Comparison of ENCODE assay signal across 11 mouse cellular contexts in genomic region chr4:129620419-129621282, GRCm38 (mm10). TPM values are rescaled to one million over a fixed set of nuclear protein-coding genes. Genes with fewer than 3 reads are reported as not detected.
DNase-seq lines count a peak whose midpoint lies in the region; ATAC-seq and TF ChIP-seq lines count a peak whose summit lies in the region.
"Had no signal": no experiment of that assay in that cellular context is flagged by ENCODE, and none has a peak within 500 bp of the region (broad histone marks: within the 10 kb centered on the region; RNA-seq: fewer than 3 reads in every experiment).

No protein-coding gene starts in this region.

- TF ChIP-seq CTCF in heart, postnatal 0 days (IDR thresholded peaks at IDR 0.05; ENCODE audit: low read depth), result no peak

- 73% methylated on average over 11 of the region's 11 CpGs for WGBS in heart, postnatal 0 days
- 73% methylated on average over 11 of the region's 11 CpGs for WGBS in lung, embryonic 16.5 days
- WGBS in limb, embryonic 15.5 days, result 82% methylated on average over 11 of the region's 11 CpGs

- H3K9ac ChIP-seq in heart, postnatal 0 days (replicated peaks; ENCODE audit: low read depth, low read length), result no peak overlapping the region
- peak overlapping the region; percentile 25; the same call in 1 of the 2 replicates for H3K9ac ChIP-seq in lung, embryonic 16.5 days (ENCODE audit: low read length)
- H3K9ac ChIP-seq in limb, embryonic 15.5 days, result no peak overlapping the region
- H3K9ac ChIP-seq: forebrain, postnatal 0 days; midbrain, embryonic 12.5 days had no signal

- no peaks in the 10 kb centered on the region for H3K9me3 ChIP-seq in heart, postnatal 0 days (replicated peaks; ENCODE audit: control insufficient read depth, low read length)
- H3K9me3 ChIP-seq in lung, embryonic 16.5 days (ENCODE audit: control insufficient read depth, low read length), result no peaks in the 10 kb centered on the region
- no peaks in the 10 kb centered on the region for H3K9me3 ChIP-seq in limb, embryonic 15.5 days
- H3K9me3 ChIP-seq: midbrain, embryonic 12.5 days had no signal

- DNase-seq in cerebellum, adult 11-12 months, result peak; percentile 65
- DNase-seq in cerebellum, adult 18-20 months, result no peak
- no peak for DNase-seq in heart, postnatal 0 days (ENCODE audit: low spot score)
- no peak for DNase-seq in heart, postnatal 4 days
- no peak for DNase-seq in lung, adult 18-20 months
- no peak for DNase-seq in adrenal gland, postnatal 14 days
- DNase-seq: embryo, embryonic 11 days; forebrain, postnatal 0 days had no signal

- H3K4me2 ChIP-seq in heart, postnatal 0 days (ENCODE audit: low read depth, low read length), result peak overlapping the region; percentile 48
- peak overlapping the region; percentile 11 for H3K4me2 ChIP-seq in lung, embryonic 16.5 days (ENCODE audit: low read depth, low read length)
- H3K4me2 ChIP-seq in limb, embryonic 15.5 days, result no peak overlapping the region

- no peak for ATAC-seq in heart, postnatal 0 days (ENCODE audit: insufficient read depth, low read depth)
- ATAC-seq in lung, embryonic 16.5 days (ENCODE audit: low read depth), result no peak
- ATAC-seq in limb, embryonic 15.5 days (ENCODE audit: insufficient number of reproducible peaks, low FRiP score, low TSS enrichment, low read depth), result no peak
- ATAC-seq: forebrain, postnatal 0 days had no signal

- H3K27me3 ChIP-seq in heart, postnatal 0 days (ENCODE audit: control insufficient read depth, insufficient read depth, low read length), result no peaks in the 10 kb centered on the region
- no peaks in the 10 kb centered on the region for H3K27me3 ChIP-seq in lung, embryonic 16.5 days (ENCODE audit: control insufficient read depth, insufficient read depth, low read depth, low read length)
- H3K27me3 ChIP-seq in limb, embryonic 15.5 days, result no peaks in the 10 kb centered on the region
- H3K27me3 ChIP-seq: midbrain, embryonic 12.5 days had no signal

- H3K27ac ChIP-seq in heart, postnatal 0 days (ENCODE audit: low read depth), result peak overlapping the region; percentile 65
- peak overlapping the region; percentile 65 for H3K27ac ChIP-seq in lung, embryonic 16.5 days (ENCODE audit: low read length)
- peak overlapping the region; percentile 43 for H3K27ac ChIP-seq in limb, embryonic 15.5 days
- H3K27ac ChIP-seq: midbrain, embryonic 12.5 days had no signal

- H3K4me1 ChIP-seq in heart, postnatal 0 days (ENCODE audit: control insufficient read depth, insufficient read depth), result peaks cover 36% of the 10 kb centered on the region
- H3K4me1 ChIP-seq in lung, embryonic 16.5 days (replicated peaks; ENCODE audit: control insufficient read depth, insufficient read depth, low read length), result peaks cover 32% of the 10 kb centered on the region
- peaks cover 53% of the 10 kb centered on the region for H3K4me1 ChIP-seq in limb, embryonic 15.5 days

- no peak for TF ChIP-seq EP300 in heart, postnatal 0 days (IDR thresholded peaks at IDR 0.05; ENCODE audit: low read depth)

- H3K36me3 ChIP-seq in heart, postnatal 0 days (replicated peaks; ENCODE audit: control insufficient read depth, insufficient read depth, low read length), result peaks cover 21% of the 10 kb centered on the region
- peaks cover 6% of the 10 kb centered on the region; the same call in 1 of the 2 replicates for H3K36me3 ChIP-seq in lung, embryonic 16.5 days (ENCODE audit: control insufficient read depth, insufficient read depth, low read length)
- peaks cover 19% of the 10 kb centered on the region for H3K36me3 ChIP-seq in limb, embryonic 15.5 days

- peak overlapping the region; percentile 20 for H3K4me3 ChIP-seq in heart, postnatal 0 days (ENCODE audit: low read depth, low read length)
- H3K4me3 ChIP-seq in lung, embryonic 16.5 days (ENCODE audit: low read length), result peak overlapping the region; percentile 13
- no peak overlapping the region for H3K4me3 ChIP-seq in limb, embryonic 15.5 days
- H3K4me3 ChIP-seq: midbrain, embryonic 12.5 days had no signal

RNA-seq across cellular contexts. Expression of gene Iqcc, which starts 1.8 kb away (rescaled TPM):
- total RNA-seq in heart, postnatal 0 days (2014; rRNA removed; ENCODE audit: low replicate concordance), result 6.3 TPM in 2 replicates
- polyA plus RNA-seq in heart, postnatal 0 days (2015; fragmentation: Nextera tagmentation; extraction: Ambion mirVana), result 23.0 and 26.3 TPM in 2 replicates
- 10 to 100 TPM in 1 of 2 experiments, 1 to 10 TPM in 1; 9.3 to 14.3 TPM for total RNA-seq in heart, postnatal 4 days (2021)
- polyA plus RNA-seq in lung, embryonic 16.5 days (2015; fragmentation: Nextera tagmentation; extraction: Ambion mirVana), result 29.3 and 29.7 TPM in 2 replicates
- 28.2 and 29.6 TPM in 2 replicates for polyA plus RNA-seq in limb, embryonic 15.5 days (2015; fragmentation: Nextera tagmentation; extraction: Ambion mirVana)
- total RNA-seq in adrenal gland, postnatal 14 days (2021), result 26.7 and 34.9 TPM in 2 replicates

RNA-seq across cellular contexts. Expression of gene Ccdc28b, which starts 3.1 kb away (rescaled TPM):
- 41.9 and 55.1 TPM in 2 replicates for total RNA-seq in heart, postnatal 0 days (2014; rRNA removed; ENCODE audit: low replicate concordance)
- 58.0 and 58.6 TPM in 2 replicates for polyA plus RNA-seq in heart, postnatal 0 days (2015; fragmentation: Nextera tagmentation; extraction: Ambion mirVana)
- total RNA-seq in heart, postnatal 4 days (2021), result 10 to 100 TPM; 30.9 to 33.3 TPM
- polyA plus RNA-seq in lung, embryonic 16.5 days (2015; fragmentation: Nextera tagmentation; extraction: Ambion mirVana), result 65.8 and 71.1 TPM in 2 replicates
- polyA plus RNA-seq in limb, embryonic 15.5 days (2015; fragmentation: Nextera tagmentation; extraction: Ambion mirVana), result 50.8 and 50.9 TPM in 2 replicates
- 56.7 and 67.4 TPM in 2 replicates for total RNA-seq in adrenal gland, postnatal 14 days (2021)

RNA-seq across cellular contexts. Expression of gene Dcdc2b, which starts 6.6 kb away (rescaled TPM):
- total RNA-seq in heart, postnatal 0 days (2014; rRNA removed; ENCODE audit: low replicate concordance), result 9.8 TPM in 1 of 2 replicates, not detected in the other
- 1.5 and 1.9 TPM in 2 replicates for polyA plus RNA-seq in heart, postnatal 0 days (2015; fragmentation: Nextera tagmentation; extraction: Ambion mirVana)
- under 1 TPM; 0.27 to 0.76 TPM for total RNA-seq in heart, postnatal 4 days (2021)
- polyA plus RNA-seq in lung, embryonic 16.5 days (2015; fragmentation: Nextera tagmentation; extraction: Ambion mirVana), result 3.8 TPM in 2 replicates
- 2.4 TPM in 2 replicates for polyA plus RNA-seq in limb, embryonic 15.5 days (2015; fragmentation: Nextera tagmentation; extraction: Ambion mirVana)
- 0.75 and 1.4 TPM in 2 replicates for total RNA-seq in adrenal gland, postnatal 14 days (2021)

RNA-seq across cellular contexts. Expression of gene Tmem234, which starts 20.2 kb away (rescaled TPM):
- total RNA-seq in heart, postnatal 0 days (2014; rRNA removed; ENCODE audit: low replicate concordance), result 108 and 115 TPM in 2 replicates
- polyA plus RNA-seq in heart, postnatal 0 days (2015; fragmentation: Nextera tagmentation; extraction: Ambion mirVana), result 150 and 161 TPM in 2 replicates
- total RNA-seq in heart, postnatal 4 days (2021), result 10 to 100 TPM; 64.8 to 72.1 TPM
- polyA plus RNA-seq in lung, embryonic 16.5 days (2015; fragmentation: Nextera tagmentation; extraction: Ambion mirVana), result 190 and 198 TPM in 2 replicates
- polyA plus RNA-seq in limb, embryonic 15.5 days (2015; fragmentation: Nextera tagmentation; extraction: Ambion mirVana), result 192 and 199 TPM in 2 replicates
- total RNA-seq in adrenal gland, postnatal 14 days (2021), result 82.6 and 89.8 TPM in 2 replicates

RNA-seq across cellular contexts. Expression of gene Eif3i, which starts 20.2 kb away (rescaled TPM):
- total RNA-seq in heart, postnatal 0 days (2014; rRNA removed; ENCODE audit: low replicate concordance), result 408 and 443 TPM in 2 replicates
- polyA plus RNA-seq in heart, postnatal 0 days (2015; fragmentation: Nextera tagmentation; extraction: Ambion mirVana), result 169 and 172 TPM in 2 replicates
- 100 to 1,000 TPM; 146 to 160 TPM for total RNA-seq in heart, postnatal 4 days (2021)
- 229 and 231 TPM in 2 replicates for polyA plus RNA-seq in lung, embryonic 16.5 days (2015; fragmentation: Nextera tagmentation; extraction: Ambion mirVana)
- 275 and 278 TPM in 2 replicates for polyA plus RNA-seq in limb, embryonic 15.5 days (2015; fragmentation: Nextera tagmentation; extraction: Ambion mirVana)
- 175 and 187 TPM in 2 replicates for total RNA-seq in adrenal gland, postnatal 14 days (2021)
